Mouse (Mus musculus) liver, embryonic 14.5 days (tissue): ENCODE results near the gene Dab2ip.

Experiments
- CTCF ChIP-seq: IDR thresholded peaks from 2 replicates; pipeline ENCODE4 v1.5.1; 2016; ENCODE audit warnings: antibody characterized with exemption, low read depth, control low read depth
- EP300 ChIP-seq: IDR thresholded peaks from 2 replicates; pipeline ENCODE4 v1.6.1; 2016; ENCODE audit warnings: antibody characterized with exemption, low read depth

DNA sequence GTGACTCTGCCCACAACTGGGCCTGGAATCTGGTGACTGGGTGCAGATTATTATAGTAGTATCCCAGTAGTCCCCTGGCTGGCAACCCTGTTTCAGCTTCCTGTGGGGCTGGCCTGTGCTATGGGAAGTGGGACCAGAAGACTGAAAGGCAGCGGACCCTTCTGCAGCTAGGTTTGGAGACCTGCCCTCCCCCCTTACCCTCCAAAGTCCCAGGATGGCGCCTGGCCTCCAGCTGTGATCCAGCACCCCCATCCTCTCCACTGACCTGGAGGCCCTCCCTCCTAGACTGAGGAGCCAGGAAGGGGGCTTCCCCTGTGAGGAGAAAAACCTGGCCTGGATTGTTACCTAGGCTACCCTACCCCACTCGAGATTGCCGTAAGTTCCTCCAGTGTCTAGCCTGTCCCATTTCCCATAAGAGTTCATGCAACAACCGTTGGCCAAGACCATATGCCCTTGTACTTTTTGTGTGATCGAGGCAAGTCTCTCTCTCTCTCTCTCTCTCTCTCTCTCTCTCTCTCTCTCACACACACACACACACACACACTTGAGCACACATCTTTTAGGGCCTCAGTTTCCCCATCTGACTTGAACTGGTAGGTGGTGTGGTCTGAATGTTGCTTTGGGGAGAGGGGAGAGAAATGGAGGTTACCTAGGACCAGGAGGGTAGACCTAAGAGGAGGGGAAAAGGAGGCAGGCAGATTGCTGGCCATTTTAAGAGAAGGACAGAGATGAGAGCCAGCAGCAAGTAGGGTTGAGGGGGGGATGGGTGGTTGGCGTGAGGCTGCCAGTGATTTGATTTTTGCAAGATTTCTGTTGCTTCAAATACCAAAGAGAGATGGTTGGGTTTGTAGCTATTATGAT is 62.5 kb downstream of the Dab2ip start:
- TF ChIP-seq CTCF: no peak
- no peak for TF ChIP-seq EP300
